Mouse (Mus musculus): ENCODE measurements at regions not wholly inside any gene's neighbourhood (a gene's known extent, or its start where the extent isn't known, plus 50 kb on each side); places are given as distances from the start of the nearest gene placed in this dataset.

GRCm38 (mm10) chr13:101112176-101112575 lies 278.9 kb upstream of the Slc30a5 start:
- no peak overlapping the region for H3K27ac ChIP-seq (ENCODE audit: control insufficient read depth, insufficient read depth, low read depth, low read length, poor library complexity)
- H3K4me1 ChIP-seq (ENCODE audit: control insufficient read depth, insufficient read depth, low read length): no peaks in the 10 kb centered on the region
- WGBS: 78% methylated on average over 4 of the region's 4 CpGs
- TF ChIP-seq POLR2A (IDR thresholded peaks at IDR 0.05; ENCODE audit: borderline replicate concordance, control insufficient read depth, low read depth, low read length): no peak
- TF ChIP-seq CTCF (IDR thresholded peaks at IDR 0.05; ENCODE audit: control insufficient read depth, insufficient read depth, low read length): no peak
- H3K4me3 ChIP-seq (replicated peaks; ENCODE audit: control insufficient read depth, low read depth, low read length): no peak overlapping the region

- Histone ChIP-seq H3K4me1 (ENCODE audit: control insufficient read depth, insufficient read depth, low read length) (no peaks in the 10 kb centered on the region), H3K27ac (ENCODE audit: control insufficient read depth, insufficient read depth, low read depth, low read length, poor library complexity) (no peak overlapping the region), H3K4me3 (replicated peaks; ENCODE audit: control insufficient read depth, low read depth, low read length) (no peak overlapping the region)
- 73% methylated on average over 2 of the region's 2 CpGs for WGBS
- TF ChIP-seq CTCF (IDR thresholded peaks at IDR 0.05; ENCODE audit: control insufficient read depth, insufficient read depth, low read length): no peak
These were observed 278.5 kb upstream of the Slc30a5 start for GRCm38 (mm10) chr13:101111773-101112172.

- Histone ChIP-seq H3K27ac (ENCODE audit: control insufficient read depth, insufficient read depth, low read depth, low read length, poor library complexity) (no peak overlapping the region), H3K4me1 (ENCODE audit: control insufficient read depth, insufficient read depth, low read length) (no peaks in the 10 kb centered on the region), H3K4me3 (replicated peaks; ENCODE audit: control insufficient read depth, low read depth, low read length) (no peak overlapping the region)
- TF ChIP-seq CTCF (IDR thresholded peaks at IDR 0.05; ENCODE audit: control insufficient read depth, insufficient read depth, low read length) (no peak), POLR2A (IDR thresholded peaks at IDR 0.05; ENCODE audit: borderline replicate concordance, control insufficient read depth, low read depth, low read length) (no peak)
- WGBS: 64% methylated on average over 3 of the region's 3 CpGs
These were observed 267.4 kb upstream of the Slc30a5 start for GRCm38 (mm10) chr13:101100621-101101020.

- Histone ChIP-seq H3K4me1 (ENCODE audit: control insufficient read depth, insufficient read depth, low read length) (no peaks in the 10 kb centered on the region), H3K27ac (ENCODE audit: control insufficient read depth, insufficient read depth, low read depth, low read length, poor library complexity) (no peak overlapping the region), H3K4me3 (replicated peaks; ENCODE audit: control insufficient read depth, low read depth, low read length) (no peak overlapping the region)
- TF ChIP-seq POLR2A (IDR thresholded peaks at IDR 0.05; ENCODE audit: borderline replicate concordance, control insufficient read depth, low read depth, low read length): no peak
- no peak for TF ChIP-seq CTCF (IDR thresholded peaks at IDR 0.05; ENCODE audit: control insufficient read depth, insufficient read depth, low read length)
- WGBS: 28% methylated on average over 1 of the region's 1 CpGs
These were observed 263.6 kb upstream of the Slc30a5 start for GRCm38 (mm10) chr13:101096856-101097255.

- no peak overlapping the region for H3K27ac ChIP-seq (ENCODE audit: control insufficient read depth, insufficient read depth, low read depth, low read length, poor library complexity)
- H3K4me1 ChIP-seq (ENCODE audit: control insufficient read depth, insufficient read depth, low read length): no peaks in the 10 kb centered on the region
- WGBS: 76% methylated on average over 6 of the region's 6 CpGs
- no peak for TF ChIP-seq CTCF (IDR thresholded peaks at IDR 0.05; ENCODE audit: control insufficient read depth, insufficient read depth, low read length)
- TF ChIP-seq POLR2A (IDR thresholded peaks at IDR 0.05; ENCODE audit: borderline replicate concordance, control insufficient read depth, low read depth, low read length): no peak
- H3K4me3 ChIP-seq (replicated peaks; ENCODE audit: control insufficient read depth, low read depth, low read length): no peak overlapping the region
These were observed 263.0 kb upstream of the Slc30a5 start for GRCm38 (mm10) chr13:101096221-101096620.

GRCm38 (mm10) chr13:101095057-101095831 lies 262.0 kb upstream of the Slc30a5 start:
- Histone ChIP-seq H3K27ac (ENCODE audit: control insufficient read depth, insufficient read depth, low read depth, low read length, poor library complexity) (no peak overlapping the region), H3K4me1 (ENCODE audit: control insufficient read depth, insufficient read depth, low read length) (no peaks in the 10 kb centered on the region), H3K4me3 (replicated peaks; ENCODE audit: control insufficient read depth, low read depth, low read length) (no peak overlapping the region)
- TF ChIP-seq CTCF (IDR thresholded peaks at IDR 0.05; ENCODE audit: control insufficient read depth, insufficient read depth, low read length): no peak
- TF ChIP-seq POLR2A (IDR thresholded peaks at IDR 0.05; ENCODE audit: borderline replicate concordance, control insufficient read depth, low read depth, low read length): no peak
- 82% methylated on average over 6 of the region's 6 CpGs for WGBS

GRCm38 (mm10) chr13:101092743-101093131 lies 259.5 kb upstream of the Slc30a5 start:
- no peak for TF ChIP-seq CTCF (IDR thresholded peaks at IDR 0.05; ENCODE audit: control insufficient read depth, insufficient read depth, low read length)
- no peak for TF ChIP-seq POLR2A (IDR thresholded peaks at IDR 0.05; ENCODE audit: borderline replicate concordance, control insufficient read depth, low read depth, low read length)
- H3K27ac ChIP-seq (ENCODE audit: control insufficient read depth, insufficient read depth, low read depth, low read length, poor library complexity): no peak overlapping the region
- WGBS: 90% methylated on average over 10 of the region's 10 CpGs
- no peak overlapping the region for H3K4me3 ChIP-seq (replicated peaks; ENCODE audit: control insufficient read depth, low read depth, low read length)
- no peaks in the 10 kb centered on the region for H3K4me1 ChIP-seq (ENCODE audit: control insufficient read depth, insufficient read depth, low read length)

GRCm38 (mm10) chr13:101092033-101092742 lies 259.0 kb upstream of the Slc30a5 start:
- 88% methylated on average over 18 of the region's 18 CpGs for WGBS
- no peak overlapping the region for H3K27ac ChIP-seq (ENCODE audit: control insufficient read depth, insufficient read depth, low read depth, low read length, poor library complexity)
- TF ChIP-seq POLR2A (IDR thresholded peaks at IDR 0.05; ENCODE audit: borderline replicate concordance, control insufficient read depth, low read depth, low read length) (no peak), CTCF (IDR thresholded peaks at IDR 0.05; ENCODE audit: control insufficient read depth, insufficient read depth, low read length) (no peak)
- no peaks in the 10 kb centered on the region for H3K4me1 ChIP-seq (ENCODE audit: control insufficient read depth, insufficient read depth, low read length)
- no peak overlapping the region for H3K4me3 ChIP-seq (replicated peaks; ENCODE audit: control insufficient read depth, low read depth, low read length)
